Mouse (Mus musculus) ES-E14 (cell line): ENCODE measurements at regions not wholly inside any gene's neighbourhood (a gene's known extent, or its start where the extent isn't known, plus 50 kb on each side); places are given as distances from the start of the nearest gene placed in this dataset.

Source experiments
- DNase-seq: peaks from one replicate; pipeline ENCODE4 v3.0.0-alpha.2; 2013; ENCODE audit warnings: low read depth, low spot score
- H3K27ac ChIP-seq: 2 replicates; pipeline ENCODE4 v1.5.1; 2012; ENCODE audit warnings: low read depth, mild to moderate bottlenecking, low read length, moderate library complexity, mixed read lengths; ENCODE audit not compliant: poor library complexity, insufficient read depth, severe bottlenecking
- H3K36me3 ChIP-seq: 2 replicates; pipeline ENCODE4 v1.6.1; 2012; ENCODE audit warnings: mild to moderate bottlenecking, low read length, moderate library complexity, mixed read lengths; ENCODE audit not compliant: control insufficient read depth, poor library complexity, insufficient read depth, severe bottlenecking
- H3K4me1 ChIP-seq, 2 experiments: fragments of 150-350 bp in 1 of 2; sonication (generic) in 1 of 2; 2 replicates each; pipeline ENCODE4 v1.6.1; 2012; ENCODE audit warnings: low read length in 2 of 2, mild to moderate bottlenecking in 1 of 2, mixed read lengths in 1 of 2; ENCODE audit not compliant: control insufficient read depth in 2 of 2, insufficient read depth in 2 of 2, poor library complexity in 1 of 2
- H3K4me3 ChIP-seq, 2 experiments: fragments of 150-350 bp in 1 of 2; sonication (generic) in 1 of 2; 2 replicates each; pipeline ENCODE4 v1.5.1; 2012; ENCODE audit warnings: low read length in 2 of 2, low read depth in 1 of 2, mild to moderate bottlenecking in 1 of 2, mixed read lengths in 1 of 2; ENCODE audit not compliant: insufficient read depth in 1 of 2, poor library complexity in 1 of 2, severe bottlenecking in 1 of 2
- H3K9ac ChIP-seq: 2 replicates; pipeline ENCODE4 v1.6.1; 2012; ENCODE audit warnings: low read depth, mild to moderate bottlenecking, low read length, mixed read lengths; ENCODE audit not compliant: poor library complexity, insufficient read depth, severe bottlenecking
- H3K9me3 ChIP-seq: fragments of 150-350 bp; sonication (generic); 2 replicates; pipeline ENCODE4 v1.6.1; 2012; ENCODE audit warnings: low read depth, mild to moderate bottlenecking, low read length; ENCODE audit not compliant: control insufficient read depth, insufficient read depth
- CHD2 ChIP-seq: IDR thresholded peaks from 2 replicates; pipeline ENCODE4 v1.6.1; 2014; ENCODE audit warnings: mild to moderate bottlenecking, low read depth, low read length, inconsistent platforms
- HCFC1 ChIP-seq: IDR thresholded peaks from 2 replicates; pipeline ENCODE4 v1.6.1; 2012; ENCODE audit warnings: low read length, inconsistent platforms, borderline replicate concordance; ENCODE audit not compliant: insufficient read depth
- MAFK ChIP-seq: IDR thresholded peaks from 2 replicates; pipeline ENCODE4 v1.6.1; 2014; ENCODE audit warnings: mild to moderate bottlenecking, low read depth, low read length, inconsistent platforms; ENCODE audit not compliant: insufficient read depth
- ZC3H11A ChIP-seq: IDR thresholded peaks from 2 replicates; pipeline ENCODE4 v1.6.1; 2012; ENCODE audit warnings: low read depth, mild to moderate bottlenecking, inconsistent platforms, low read length, borderline replicate concordance
- ZNF384 ChIP-seq: IDR thresholded peaks from 2 replicates; pipeline ENCODE4 v1.6.1; 2012; ENCODE audit warnings: low read depth, low read length, inconsistent platforms
- in situ Hi-C, 2 experiments: fragments of 600-800 bp; cut with MboI; formaldehyde crosslinking; loops; one replicate each; pipeline ENCODE4 v1.15.1; 2025; ENCODE audit warnings: low sequenced_read_pairs in 2 of 2, inconsistent platforms in 1 of 2; ENCODE audit not compliant: unreplicated experiment in 2 of 2

DNA sequence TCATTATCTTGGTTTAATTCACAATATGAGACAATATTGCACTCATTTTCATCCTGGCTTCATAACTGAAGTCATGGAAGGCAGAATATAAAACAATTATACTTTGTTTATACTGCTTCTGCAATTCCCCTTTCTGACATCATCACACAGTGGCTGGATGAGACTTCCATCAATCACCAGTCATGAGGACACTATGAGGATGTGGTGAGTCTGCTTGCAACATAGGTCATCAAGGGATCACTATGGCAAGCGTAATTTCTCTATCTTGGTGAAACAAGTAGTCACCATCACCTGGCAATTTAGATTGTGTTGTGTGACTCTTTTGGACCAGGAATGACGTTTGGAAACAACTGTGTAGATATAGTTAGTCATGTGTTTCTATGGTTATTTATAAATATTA lies 134.6 kb downstream of the Hao1 start:
- TF ChIP-seq ZNF384 (no peak), MAFK (no peak), CHD2 (no peak), ZC3H11A (no peak), HCFC1 (no peak)
- H3K27ac ChIP-seq: no peak overlapping the region
- H3K4me3 ChIP-seq: no peak overlapping the region
- no peaks in the 10 kb centered on the region for H3K36me3 ChIP-seq
- no peak for DNase-seq
- H3K4me1 ChIP-seq: no peaks in the 10 kb centered on the region
- no peak overlapping the region for H3K9ac ChIP-seq
- H3K9me3 ChIP-seq: no peaks in the 10 kb centered on the region
- in situ Hi-C loops: no loop called here

DNA sequence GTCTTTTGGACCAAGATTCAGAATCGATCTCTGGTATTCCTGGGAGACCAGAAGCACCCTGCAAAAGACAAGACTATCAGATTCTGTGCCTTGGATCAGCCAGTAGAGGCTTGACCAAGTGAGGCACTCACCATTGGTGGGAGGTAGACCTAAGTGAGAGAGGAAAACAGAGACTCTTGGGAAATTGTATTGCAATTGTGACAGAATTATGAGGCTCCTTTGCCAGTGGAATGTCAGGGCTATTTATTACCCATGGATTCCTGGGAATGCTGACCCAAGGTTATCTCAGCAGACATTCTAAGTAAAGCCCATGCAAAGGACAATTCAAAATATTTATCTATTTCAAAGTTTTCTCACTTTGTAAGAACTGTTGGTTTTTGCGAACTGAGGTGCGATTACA lies 154.6 kb downstream of the Hao1 start:
- no peak for TF ChIP-seq CHD2
- H3K9me3 ChIP-seq: no peaks in the 10 kb centered on the region
- DNase-seq: no peak
- H3K36me3 ChIP-seq: no peaks in the 10 kb centered on the region
- no peak overlapping the region for H3K4me3 ChIP-seq
- no peaks in the 10 kb centered on the region for H3K4me1 ChIP-seq
- H3K9ac ChIP-seq: no peak overlapping the region
- no peak overlapping the region for H3K27ac ChIP-seq
- in situ Hi-C loops: no loop called here

DNA sequence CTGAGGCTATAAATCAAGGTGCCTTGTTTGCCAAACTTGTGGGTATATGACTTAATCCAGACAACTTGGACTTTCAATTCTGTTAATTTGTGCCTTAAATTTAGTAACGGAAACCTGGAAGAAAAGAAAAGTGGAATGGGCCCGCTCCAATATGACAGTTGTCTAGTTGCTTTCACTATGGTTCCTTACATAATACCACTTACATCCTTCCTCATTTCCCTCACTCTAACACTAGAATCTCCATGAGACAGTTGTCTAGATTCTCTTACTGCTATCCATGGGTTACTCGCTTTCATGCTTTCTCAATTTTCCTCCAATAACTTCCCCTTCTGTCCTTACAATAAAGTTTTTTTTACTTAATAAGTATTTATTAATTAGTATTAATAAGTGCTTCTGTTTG lies 160.7 kb downstream of the Hao1 start:
- no peak for DNase-seq
- TF ChIP-seq ZNF384 (no peak), CHD2 (no peak), MAFK (no peak), ZC3H11A (no peak)
- Histone ChIP-seq H3K9me3 (no peaks in the 10 kb centered on the region), H3K4me1 (no peaks in the 10 kb centered on the region), H3K36me3 (no peaks in the 10 kb centered on the region), H3K9ac (no peak overlapping the region), H3K27ac (no peak overlapping the region), H3K4me3 (no peak overlapping the region)
- in situ Hi-C loops: no loop called here

DNA sequence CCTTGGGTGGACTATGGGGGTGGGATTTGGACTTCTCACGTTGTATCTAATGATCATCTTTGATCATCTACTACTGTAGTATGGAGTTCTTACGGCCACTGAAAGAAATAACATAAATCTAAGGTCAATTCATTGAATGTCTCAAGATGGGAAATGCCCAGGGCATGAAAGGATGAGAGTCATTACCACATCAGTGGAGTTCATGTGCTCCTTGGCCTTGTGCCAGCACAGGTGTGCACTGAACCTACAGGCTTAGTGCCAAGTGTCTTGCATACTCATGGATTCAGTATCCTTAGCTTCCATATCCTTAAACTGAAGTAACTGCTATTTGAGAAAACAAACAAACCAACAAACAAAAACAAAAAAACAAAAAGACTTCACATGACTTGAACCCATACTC lies 179.1 kb downstream of the Hao1 start:
- TF ChIP-seq ZC3H11A (no peak), MAFK (no peak), CHD2 (no peak)
- no peaks in the 10 kb centered on the region for H3K9me3 ChIP-seq
- no peak overlapping the region for H3K9ac ChIP-seq
- in situ Hi-C loops: no loop called here
- no peaks in the 10 kb centered on the region for H3K4me1 ChIP-seq
- no peaks in the 10 kb centered on the region for H3K36me3 ChIP-seq
- no peak for DNase-seq
- no peak overlapping the region for H3K4me3 ChIP-seq
- H3K27ac ChIP-seq: no peak overlapping the region

DNA sequence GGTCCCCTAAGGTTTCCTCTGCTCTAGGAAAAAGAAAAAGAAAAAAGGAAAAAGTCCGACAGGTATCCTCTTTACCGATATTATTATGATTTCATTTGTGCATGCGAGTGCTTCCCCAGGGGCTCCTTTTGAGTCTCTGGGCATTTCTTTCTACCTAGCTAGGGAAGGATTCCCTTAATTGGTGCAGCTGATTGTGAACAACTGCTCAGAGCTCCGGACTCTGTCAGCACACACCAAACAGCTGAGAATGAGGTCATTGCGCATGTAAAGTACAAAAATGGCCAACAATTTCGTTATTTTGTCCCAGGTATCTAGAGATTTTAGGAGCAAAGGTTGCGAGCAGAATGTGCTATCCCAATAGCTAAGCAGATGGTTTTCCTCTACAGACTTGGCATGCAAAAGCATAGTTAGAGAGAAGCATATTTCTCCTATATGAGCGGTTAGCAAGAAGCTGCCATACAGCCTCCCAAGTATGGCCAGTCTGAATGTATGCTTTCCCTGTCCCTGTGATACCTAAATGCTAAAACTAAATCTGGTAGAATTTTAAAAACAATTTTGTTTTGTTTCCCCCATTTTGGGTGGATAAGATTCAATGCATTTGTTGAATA lies 203.2 kb downstream of the Hao1 start:
- no peak for DNase-seq

More for the DNA sequence above, 203.2 kb downstream of the Hao1 start:
- Histone ChIP-seq H3K9me3 (no peaks in the 10 kb centered on the region), H3K9ac (no peak overlapping the region), H3K27ac (no peak overlapping the region), H3K36me3 (no peaks in the 10 kb centered on the region), H3K4me3 (no peak overlapping the region), H3K4me1 (no peaks in the 10 kb centered on the region)
- no peak for TF ChIP-seq ZNF384
- no peak for TF ChIP-seq ZC3H11A
- no peak for TF ChIP-seq MAFK
- TF ChIP-seq CHD2: no peak
- no peak for TF ChIP-seq HCFC1
- in situ Hi-C loops: no loop called here
